8 mouse cellular contexts compared by ENCODE assay signal in genomic region chr1:91411631-91412285, GRCm38 (mm10). TPM values are rescaled to one million over a fixed set of nuclear protein-coding genes. Genes with fewer than 3 reads are reported as not detected.
DNase-seq lines count a peak whose midpoint lies in the region; ATAC-seq and TF ChIP-seq lines count a peak whose summit lies in the region.

No protein-coding gene starts in this region.

- H3K9ac ChIP-seq in heart, postnatal 0 days (replicated peaks; ENCODE audit: low read depth, low read length), result no peak overlapping the region
- H3K9ac ChIP-seq in hindbrain, embryonic 16.5 days (ENCODE audit: low read depth, low read length), result peak overlapping the region; percentile 85
- peak overlapping the region; percentile 90 for H3K9ac ChIP-seq in midbrain, embryonic 16.5 days (ENCODE audit: low read depth, low read length)

- no peaks in the 10 kb centered on the region for H3K27me3 ChIP-seq in heart, postnatal 0 days (ENCODE audit: control insufficient read depth, insufficient read depth, low read length)
- no peaks in the 10 kb centered on the region for H3K27me3 ChIP-seq in hindbrain, embryonic 16.5 days (replicated peaks; ENCODE audit: control insufficient read depth, insufficient read depth, low read length)
- no peaks in the 10 kb centered on the region for H3K27me3 ChIP-seq in midbrain, embryonic 16.5 days (ENCODE audit: control insufficient read depth, insufficient read depth, low read depth, low read length)

- peaks cover 16% of the 10 kb centered on the region for H3K4me1 ChIP-seq in heart, postnatal 0 days (ENCODE audit: control insufficient read depth, insufficient read depth)
- H3K4me1 ChIP-seq in cortical plate, adult 2 months (ENCODE audit: control insufficient read depth, insufficient read depth, low read length), result 0 out of 2 replicates have a peak, but pooled peaks cover 2% of the 10 kb centered on the region
- peaks cover 33% of the 10 kb centered on the region for H3K4me1 ChIP-seq in hindbrain, embryonic 16.5 days (ENCODE audit: control insufficient read depth, insufficient read depth, low read depth, low read length)
- peaks cover 29% of the 10 kb centered on the region for H3K4me1 ChIP-seq in midbrain, embryonic 16.5 days (ENCODE audit: control insufficient read depth, insufficient read depth, low read length)

- peaks cover 9% of the 10 kb centered on the region for H3K36me3 ChIP-seq in heart, postnatal 0 days (replicated peaks; ENCODE audit: control insufficient read depth, insufficient read depth, low read length)
- H3K36me3 ChIP-seq in hindbrain, embryonic 16.5 days (ENCODE audit: control insufficient read depth, insufficient read depth, low read length), result no peaks in the 10 kb centered on the region
- H3K36me3 ChIP-seq in midbrain, embryonic 16.5 days (ENCODE audit: control insufficient read depth, insufficient read depth, low read length), result no peaks in the 10 kb centered on the region

- ATAC-seq in heart, postnatal 0 days (ENCODE audit: insufficient read depth, low read depth), result no peak
- no peak for ATAC-seq in hindbrain, embryonic 16.5 days
- ATAC-seq in midbrain, embryonic 16.5 days, result no peak

- 66% methylated on average over 8 of the region's 8 CpGs for WGBS in heart, postnatal 0 days
- 46% methylated on average over 8 of the region's 8 CpGs for WGBS in hindbrain, embryonic 16.5 days
- WGBS in midbrain, embryonic 16.5 days, result 39% methylated on average over 8 of the region's 8 CpGs

- peak overlapping the region; percentile 71; the same call in 1 of the 2 replicates for H3K4me3 ChIP-seq in heart, postnatal 0 days (ENCODE audit: low read depth, low read length)
- H3K4me3 ChIP-seq in cortical plate, adult 2 months (ENCODE audit: insufficient read depth, low read length), result peak overlapping the region; percentile 41; the same call in 1 of the 2 replicates
- peak overlapping the region; percentile 67 for H3K4me3 ChIP-seq in hindbrain, embryonic 16.5 days (ENCODE audit: low read length)
- H3K4me3 ChIP-seq in midbrain, embryonic 16.5 days (ENCODE audit: low read depth, low read length), result peak overlapping the region; percentile 82

- peak overlapping the region; percentile 95 for H3K4me2 ChIP-seq in heart, postnatal 0 days (ENCODE audit: low read depth, low read length)
- peak overlapping the region; percentile 93 for H3K4me2 ChIP-seq in hindbrain, embryonic 16.5 days (ENCODE audit: low read length)
- peak overlapping the region; percentile 88 for H3K4me2 ChIP-seq in midbrain, embryonic 16.5 days (ENCODE audit: low read length)

- intact Hi-C loops in heart, postnatal 10 days (cut with DNase I), result no loop called here

- no peak for TF ChIP-seq POLR2A in cortical plate, adult 2 months (IDR thresholded peaks at IDR 0.05; ENCODE audit: extremely low read depth, insufficient read depth, low read length)

- no peak for DNase-seq in heart, postnatal 0 days (ENCODE audit: low spot score)
- no peak for DNase-seq in heart, postnatal 10 days
- no peak for DNase-seq in gastrocnemius, adult 8-10 months (ENCODE audit: low spot score in 2 of 2)
- no peak for DNase-seq in embryo, embryonic 11 days
- DNase-seq in kidney, adult 9 months, result no peak

- no peak for TF ChIP-seq CTCF in heart, postnatal 0 days (IDR thresholded peaks at IDR 0.05; ENCODE audit: low read depth)
- TF ChIP-seq CTCF in cortical plate, adult 2 months (IDR thresholded peaks at IDR 0.05; ENCODE audit: extremely low read depth, insufficient read depth, low read length), result no peak

- TF ChIP-seq EP300 in heart, postnatal 0 days (IDR thresholded peaks at IDR 0.05; ENCODE audit: low read depth), result no peak

- no peak overlapping the region for H3K27ac ChIP-seq in heart, postnatal 0 days (ENCODE audit: low read depth)
- H3K27ac ChIP-seq in cortical plate, adult 2 months (ENCODE audit: insufficient read depth, low read length), result no peak overlapping the region
- no peak overlapping the region for H3K27ac ChIP-seq in hindbrain, embryonic 16.5 days (ENCODE audit: low read depth, low read length)
- H3K27ac ChIP-seq in midbrain, embryonic 16.5 days (ENCODE audit: low read length), result peak overlapping the region; percentile 14; the same call in 1 of the 2 replicates

- H3K9me3 ChIP-seq in heart, postnatal 0 days (replicated peaks; ENCODE audit: control insufficient read depth, low read length), result no peaks in the 10 kb centered on the region
- H3K9me3 ChIP-seq in hindbrain, embryonic 16.5 days (ENCODE audit: control insufficient read depth, low read length), result no peaks in the 10 kb centered on the region
- no peaks in the 10 kb centered on the region for H3K9me3 ChIP-seq in midbrain, embryonic 16.5 days (replicated peaks; ENCODE audit: control insufficient read depth, low read length, poor library complexity, severe bottlenecking)

RNA-seq across cellular contexts. Expression of gene Hes6, which starts 2.1 kb away (rescaled TPM):
- total RNA-seq in heart, postnatal 0 days (2014; rRNA removed; ENCODE audit: low replicate concordance), result 81.4 and 82.5 TPM in 2 replicates
- 61.0 and 64.3 TPM in 2 replicates for polyA plus RNA-seq in heart, postnatal 0 days (2015; fragmentation: Nextera tagmentation; extraction: Ambion mirVana)
- 10 to 100 TPM; 22.2 to 25.0 TPM for total RNA-seq in heart, postnatal 10 days (2021)
- polyA plus RNA-seq in cortical plate, adult 2 months (2012; rRNA removed), result 20.1 and 22.3 TPM in 2 replicates
- 138 and 150 TPM in 2 replicates for polyA plus RNA-seq in hindbrain, embryonic 16.5 days (2015; fragmentation: Nextera tagmentation; extraction: Ambion mirVana)
- 153 and 173 TPM in 2 replicates for polyA plus RNA-seq in midbrain, embryonic 16.5 days (2015; fragmentation: Nextera tagmentation; extraction: Ambion mirVana)
- total RNA-seq in gastrocnemius, adult 8-10 months (2022), result 1 to 10 TPM; 6.9 to 9.2 (median 7.2) TPM

RNA-seq across cellular contexts. Expression of gene Ilkap, which starts 13.1 kb away (rescaled TPM):
- total RNA-seq in heart, postnatal 0 days (2014; rRNA removed; ENCODE audit: low replicate concordance), result 58.1 and 70.5 TPM in 2 replicates
- 71.4 and 75.1 TPM in 2 replicates for polyA plus RNA-seq in heart, postnatal 0 days (2015; fragmentation: Nextera tagmentation; extraction: Ambion mirVana)
- total RNA-seq in heart, postnatal 10 days (2021), result 10 to 100 TPM; 48.5 to 54.9 TPM
- 84.0 and 90.3 TPM in 2 replicates for polyA plus RNA-seq in cortical plate, adult 2 months (2012; rRNA removed)
- 140 and 145 TPM in 2 replicates for polyA plus RNA-seq in hindbrain, embryonic 16.5 days (2015; fragmentation: Nextera tagmentation; extraction: Ambion mirVana)
- polyA plus RNA-seq in midbrain, embryonic 16.5 days (2015; fragmentation: Nextera tagmentation; extraction: Ambion mirVana), result 141 and 143 TPM in 2 replicates
- 10 to 100 TPM; 31.2 to 40.1 (median 34.0) TPM for total RNA-seq in gastrocnemius, adult 8-10 months (2022)

RNA-seq across cellular contexts. Expression of gene Erfe, which starts 45.5 kb away (rescaled TPM):
- total RNA-seq in heart, postnatal 0 days (2014; rRNA removed; ENCODE audit: low replicate concordance), result 0.19 and 0.46 TPM in 2 replicates
- polyA plus RNA-seq in heart, postnatal 0 days (2015; fragmentation: Nextera tagmentation; extraction: Ambion mirVana), result 0.40 and 0.71 TPM in 2 replicates
- under 1 TPM; 0.32 to 0.45 TPM for total RNA-seq in heart, postnatal 10 days (2021)
- polyA plus RNA-seq in cortical plate, adult 2 months (2012; rRNA removed), result 0.90 and 1.3 TPM in 2 replicates
- 0.21 and 0.31 TPM in 2 replicates for polyA plus RNA-seq in hindbrain, embryonic 16.5 days (2015; fragmentation: Nextera tagmentation; extraction: Ambion mirVana)
- polyA plus RNA-seq in midbrain, embryonic 16.5 days (2015; fragmentation: Nextera tagmentation; extraction: Ambion mirVana), result 0.18 and 0.25 TPM in 2 replicates
- total RNA-seq in gastrocnemius, adult 8-10 months (2022), result 1 to 10 TPM in 1 of 4 experiments, under 1 TPM in 2, not detected in 1; 0.32 to 2.1 (median 0.63) TPM

RNA-seq across cellular contexts. Expression of gene Per2, which starts 47.4 kb away (rescaled TPM):
- total RNA-seq in heart, postnatal 0 days (2014; rRNA removed; ENCODE audit: low replicate concordance), result 11.1 and 14.0 TPM in 2 replicates
- polyA plus RNA-seq in heart, postnatal 0 days (2015; fragmentation: Nextera tagmentation; extraction: Ambion mirVana), result 2.3 and 3.3 TPM in 2 replicates
- 10 to 100 TPM in 1 of 2 experiments, 1 to 10 TPM in 1; 7.5 to 21.1 TPM for total RNA-seq in heart, postnatal 10 days (2021)
- polyA plus RNA-seq in cortical plate, adult 2 months (2012; rRNA removed), result 21.6 and 24.3 TPM in 2 replicates
- polyA plus RNA-seq in hindbrain, embryonic 16.5 days (2015; fragmentation: Nextera tagmentation; extraction: Ambion mirVana), result 5.0 and 5.8 TPM in 2 replicates
- polyA plus RNA-seq in midbrain, embryonic 16.5 days (2015; fragmentation: Nextera tagmentation; extraction: Ambion mirVana), result 4.5 and 5.1 TPM in 2 replicates
- total RNA-seq in gastrocnemius, adult 8-10 months (2022), result 10 to 100 TPM in 1 of 4 experiments, 1 to 10 TPM in 3; 7.0 to 15.0 (median 8.8) TPM
